Mouse (Mus musculus): ENCODE measurements at regions not wholly inside any gene's neighbourhood (a gene's known extent, or its start where the extent isn't known, plus 50 kb on each side); places are given as distances from the start of the nearest gene placed in this dataset.

DNA sequence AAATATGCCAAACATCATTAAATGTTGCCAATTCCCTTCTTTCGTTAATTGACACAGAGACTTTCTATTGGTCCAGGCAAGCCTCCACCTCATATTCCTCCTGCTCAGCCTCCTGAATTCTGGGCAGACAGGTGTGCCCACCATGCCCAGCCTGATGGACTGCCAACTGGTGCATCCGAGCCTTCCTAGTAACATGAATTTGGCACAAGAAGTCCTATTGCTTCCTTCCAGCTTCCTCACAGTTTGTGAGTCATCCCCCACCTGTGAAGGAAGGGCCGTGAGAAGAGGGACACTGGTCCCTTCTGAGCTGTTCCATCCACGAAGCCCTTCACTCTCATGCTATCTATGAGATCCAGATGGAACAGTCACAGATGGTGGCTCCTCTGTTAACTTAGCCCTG lies 80.5 kb upstream of the Ppm1b start:
- TF ChIP-seq POLR2A (IDR thresholded peaks at IDR 0.05; ENCODE audit: borderline replicate concordance, low read depth, low read length) (no peak), CTCF (IDR thresholded peaks at IDR 0.05; ENCODE audit: low read depth, low read length) (no peak)

All from bone marrow macrophage, adult 2 months (primary cell).